Mouse (Mus musculus) G1E (cell line): ENCODE data around the gene Cbfa2t2.

ENCODE experiments used
- CTCF ChIP-seq: IDR thresholded peaks from 2 replicates; pipeline ENCODE4 v1.5.1; 2012; ENCODE audit warnings: low read depth, low read length, inconsistent platforms, mixed read lengths
- GATA1 ChIP-seq: IDR thresholded peaks from 2 replicates; pipeline ENCODE4 v1.6.1; 2012; ENCODE audit warnings: borderline replicate concordance, low read length, inconsistent platforms, mixed read lengths

DNA sequence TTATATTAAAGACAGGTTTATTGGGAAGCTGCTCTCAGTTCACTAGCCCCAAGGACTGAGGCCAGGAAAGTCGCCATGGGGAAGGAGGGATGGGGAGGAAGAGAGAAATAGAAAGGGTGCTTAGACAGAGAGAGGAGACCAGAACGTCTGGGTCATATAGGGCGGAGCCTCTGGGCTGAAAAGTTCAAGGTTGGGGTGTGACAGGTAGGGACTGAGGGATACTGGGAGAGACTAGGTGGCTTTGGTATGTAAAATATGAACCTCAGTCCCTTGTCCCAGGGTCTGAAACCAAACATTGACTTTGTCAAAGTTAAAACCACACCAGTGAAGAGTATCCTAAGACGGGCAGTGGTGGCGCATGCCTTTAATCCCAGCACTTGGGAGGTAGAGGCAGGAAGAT is 30.9 kb downstream of the Cbfa2t2 start:
- TF ChIP-seq GATA1: no peak
- no peak for TF ChIP-seq CTCF
